Mouse (Mus musculus) ovary, adult 18-20 months (tissue): ENCODE data around the gene Olfr914.

Source experiments
- DNase-seq: peaks from one replicate; pipeline ENCODE4 v3.0.0; 2022; ENCODE audit warnings: low spot score, mixed read lengths

The Olfr914 gene

GRCm38 (mm10) chr9:38604802-38605201 lies at the start of gene Olfr914:
Olfr914 (plus strand) TSS chr9:38605102.
- no peak for DNase-seq

GRCm38 (mm10) chr9:38579878-38580277 lies 25.0 kb upstream of the Olfr914 start, which contains the start of gene Olfr912:
Olfr912 (plus strand) TSS chr9:38580178.
- no peak for DNase-seq

GRCm38 (mm10) chr9:38591056-38591455 lies 13.8 kb upstream of the Olfr914 start:
- no peak for DNase-seq

GRCm38 (mm10) chr9:38592459-38592858 lies 12.4 kb upstream of the Olfr914 start, which contains the start of gene Olfr913:
Olfr913 (plus strand) TSS chr9:38592759.
- DNase-seq: no peak

GRCm38 (mm10) chr9:38632406-38632805 lies 27.5 kb downstream of the Olfr914 start:
- DNase-seq: no peak

- no peak for DNase-seq
Observed at GRCm38 (mm10) chr9:38659775-38660174, 54.9 kb downstream of the Olfr914 start, which contains the start of gene Olfr916. Olfr916 (minus strand) TSS chr9:38659875.
